Mouse (Mus musculus) heart, postnatal 0 days (tissue): Measurements from ENCODE around the gene Heatr5a.

Experiments
- CTCF ChIP-seq: IDR thresholded peaks from 2 replicates; pipeline ENCODE4 v1.5.1; 2016; ENCODE audit warnings: antibody characterized with exemption, control low read depth, low read depth
- EP300 ChIP-seq: IDR thresholded peaks from 2 replicates; pipeline ENCODE4 v1.6.1; 2016; ENCODE audit warnings: antibody characterized with exemption, low read depth

GRCm38 (mm10) chr12:51831296-51831695 is 139.8 kb downstream of the Heatr5a start:
- TF ChIP-seq CTCF (no peak), EP300 (no peak)
